ENCODE assay signal across 8 mouse cellular contexts in genomic region chrX:144317548-144318163, GRCm38 (mm10). TPM values are rescaled to one million over a fixed set of nuclear protein-coding genes. Genes with fewer than 3 reads are reported as not detected.
DNase-seq lines count a peak whose midpoint lies in the region; ATAC-seq and TF ChIP-seq lines count a peak whose summit lies in the region.

Gene Alg13, plus strand, starts transcription at chrX:144317804.

- H3K9me3 ChIP-seq in embryonic facial prominence, embryonic 14.5 days (ENCODE audit: control insufficient read depth, low read length): no peaks in the 10 kb centered on the region
- H3K9me3 ChIP-seq in limb, embryonic 13.5 days: no peaks in the 10 kb centered on the region
- H3K9me3 ChIP-seq in midbrain, embryonic 15.5 days: no peaks in the 10 kb centered on the region

- H3K9ac ChIP-seq in embryonic facial prominence, embryonic 14.5 days (ENCODE audit: low read depth, low read length): peak within 1 kb of the TSS; percentile 74
- peak within 1 kb of the TSS; percentile 78 for H3K9ac ChIP-seq in limb, embryonic 13.5 days
- peak within 1 kb of the TSS; percentile 56 for H3K9ac ChIP-seq in midbrain, embryonic 15.5 days

- no peaks in the 10 kb centered on the region for H3K36me3 ChIP-seq in embryonic facial prominence, embryonic 14.5 days (ENCODE audit: control insufficient read depth, insufficient read depth, low read length)
- no peaks in the 10 kb centered on the region for H3K36me3 ChIP-seq in limb, embryonic 13.5 days
- H3K36me3 ChIP-seq in midbrain, embryonic 15.5 days (replicated peaks): no peaks in the 10 kb centered on the region
- no peaks in the 10 kb centered on the region for H3K36me3 ChIP-seq in spleen, adult 2 months (ENCODE audit: control insufficient read depth, insufficient read depth, low read length)

- peak; percentile 91 for ATAC-seq in embryonic facial prominence, embryonic 14.5 days (ENCODE audit: low read depth)
- ATAC-seq in limb, embryonic 13.5 days (ENCODE audit: low FRiP score, low read depth): peak; percentile 91
- ATAC-seq in midbrain, embryonic 15.5 days (replicated peaks): peak; percentile 98

- WGBS in bone marrow, adult 2 months: 18% methylated on average over 47 of the region's 47 CpGs
- 14% methylated on average over 25 of the region's 47 CpGs for WGBS in embryonic facial prominence, embryonic 14.5 days
- 15% methylated on average over 47 of the region's 47 CpGs for WGBS in limb, embryonic 13.5 days
- WGBS in midbrain, embryonic 15.5 days: 14% methylated on average over 45 of the region's 47 CpGs
- WGBS in spleen, adult 2 months: 25% methylated on average over 36 of the region's 47 CpGs

- peak; percentile 72 for DNase-seq in 416B (ENCODE audit: low read depth)
- peak; percentile 89 for DNase-seq in embryonic facial prominence, embryonic 14.5 days (ENCODE audit: low spot score)
- DNase-seq in heart, adult 8-10 months (ENCODE audit: low spot score): peak; percentile 64
- peak; percentile 74 for DNase-seq in kidney, adult 9 months
- peak; percentile 17 to 55 for DNase-seq in spleen, adult 2 months (ENCODE audit: low read depth in 1 of 2, low spot score in 2 of 2)

- peak within 1 kb of the TSS; percentile 64 for H3K4me2 ChIP-seq in embryonic facial prominence, embryonic 14.5 days (ENCODE audit: low read depth, low read length)
- peak within 1 kb of the TSS; percentile 76 for H3K4me2 ChIP-seq in limb, embryonic 13.5 days (replicated peaks)
- H3K4me2 ChIP-seq in midbrain, embryonic 15.5 days: peak within 1 kb of the TSS; percentile 90

- TF ChIP-seq CTCF in bone marrow, adult 2 months (IDR thresholded peaks at IDR 0.05; ENCODE audit: control insufficient read depth, insufficient read depth, low read length): no peak
- TF ChIP-seq CTCF in spleen, adult 2 months (IDR thresholded peaks at IDR 0.05; ENCODE audit: extremely low read depth, insufficient read depth, insufficient read length, insufficient replicate concordance): no peak

- H3K4me1 ChIP-seq in bone marrow, adult 2 months (ENCODE audit: control insufficient read depth, insufficient read depth, low read length): no peaks in the 10 kb centered on the region
- H3K4me1 ChIP-seq in embryonic facial prominence, embryonic 14.5 days (ENCODE audit: control insufficient read depth, insufficient read depth, low read length): no peaks in the 10 kb centered on the region
- H3K4me1 ChIP-seq in limb, embryonic 13.5 days: no peaks in the 10 kb centered on the region
- H3K4me1 ChIP-seq in midbrain, embryonic 15.5 days: no peaks in the 10 kb centered on the region
- no peaks in the 10 kb centered on the region; the same call in 1 of the 2 replicates for H3K4me1 ChIP-seq in spleen, adult 2 months (ENCODE audit: control insufficient read depth, insufficient read depth, insufficient read length)

- H3K27ac ChIP-seq in bone marrow, adult 2 months (ENCODE audit: control insufficient read depth, insufficient read depth, low read depth, low read length, poor library complexity): peak within 1 kb of the TSS; percentile 51; the same call in 1 of the 2 replicates
- H3K27ac ChIP-seq in embryonic facial prominence, embryonic 14.5 days (replicated peaks; ENCODE audit: low read depth, low read length): peak within 1 kb of the TSS; percentile 74
- H3K27ac ChIP-seq in limb, embryonic 13.5 days: peak within 1 kb of the TSS; percentile 65
- H3K27ac ChIP-seq in midbrain, embryonic 15.5 days: 0 out of 2 replicates have a peak within 1 kb of the TSS, but pooled peaks have one; percentile 62
- H3K27ac ChIP-seq in spleen, adult 2 months (ENCODE audit: insufficient read depth, low read length): no peak within 1 kb of the TSS

- H3K27me3 ChIP-seq in embryonic facial prominence, embryonic 14.5 days (replicated peaks; ENCODE audit: control insufficient read depth, insufficient read depth, low read length): no peaks in the 10 kb centered on the region
- peaks cover 10% of the 10 kb centered on the region; the same call in 1 of the 2 replicates for H3K27me3 ChIP-seq in limb, embryonic 13.5 days
- no peaks in the 10 kb centered on the region for H3K27me3 ChIP-seq in midbrain, embryonic 15.5 days (replicated peaks)
- H3K27me3 ChIP-seq in spleen, adult 2 months (ENCODE audit: control insufficient read depth, insufficient read depth, low read length): no peaks in the 10 kb centered on the region

- peak within 1 kb of the TSS; percentile 74 for H3K4me3 ChIP-seq in bone marrow, adult 2 months (replicated peaks; ENCODE audit: control insufficient read depth, low read depth, low read length)
- H3K4me3 ChIP-seq in embryonic facial prominence, embryonic 14.5 days (ENCODE audit: low read depth, low read length): peak within 1 kb of the TSS; percentile 58
- peak within 1 kb of the TSS; percentile 64 for H3K4me3 ChIP-seq in limb, embryonic 13.5 days
- peak within 1 kb of the TSS; percentile 61 for H3K4me3 ChIP-seq in midbrain, embryonic 15.5 days
- H3K4me3 ChIP-seq in spleen, adult 2 months (ENCODE audit: extremely low read depth, insufficient read depth, insufficient read length): peak within 1 kb of the TSS; percentile 78

- peak; percentile 25; the same call in 1 of the 2 replicates for TF ChIP-seq POLR2A in bone marrow, adult 2 months (IDR thresholded peaks at IDR 0.05; ENCODE audit: borderline replicate concordance, control insufficient read depth, low read depth, low read length)
- no peak for TF ChIP-seq POLR2A in spleen, adult 2 months (IDR thresholded peaks at IDR 0.05; ENCODE audit: low read depth, low read length)

RNA-seq across cellular contexts. Expression of gene Alg13, which starts in this region (rescaled TPM):
- 5.5 and 21.9 TPM in 2 replicates for polyA plus RNA-seq in bone marrow, adult 2 months (2011; ENCODE audit: insufficient read depth, insufficient read length, low replicate concordance, missing spikeins)
- polyA plus RNA-seq in embryonic facial prominence, embryonic 14.5 days (2014; fragmentation: Nextera tagmentation; extraction: Ambion mirVana): 17.4 and 19.5 TPM in 2 replicates
- total RNA-seq in heart, adult 8-10 months (2022): 1 to 10 TPM; 4.0 to 6.6 (median 5.8) TPM
- 22.0 and 24.0 TPM in 2 replicates for polyA plus RNA-seq in limb, embryonic 13.5 days (2015; fragmentation: Nextera tagmentation; extraction: Ambion mirVana)
- polyA plus RNA-seq in midbrain, embryonic 15.5 days (2015; fragmentation: Nextera tagmentation; extraction: Ambion mirVana): 10.2 and 12.1 TPM in 2 replicates
- polyA plus RNA-seq in spleen, adult 2 months (2012; rRNA removed): 2.7 and 3.0 TPM in 2 replicates

Comparison
In these comparisons a context has a peak if more than half of its experiments do, and no peak if none do; other contexts are left out.
1. DNase-seq: peak in every context shown above with its lines; median percentile 89 in embryonic facial prominence, embryonic 14.5 days; 74 in kidney, adult 9 months; 72 in 416B; 64 in heart, adult 8-10 months; 36 in spleen, adult 2 months.